11 mouse cellular contexts compared by ENCODE assay signal in the genomic region with DNA sequence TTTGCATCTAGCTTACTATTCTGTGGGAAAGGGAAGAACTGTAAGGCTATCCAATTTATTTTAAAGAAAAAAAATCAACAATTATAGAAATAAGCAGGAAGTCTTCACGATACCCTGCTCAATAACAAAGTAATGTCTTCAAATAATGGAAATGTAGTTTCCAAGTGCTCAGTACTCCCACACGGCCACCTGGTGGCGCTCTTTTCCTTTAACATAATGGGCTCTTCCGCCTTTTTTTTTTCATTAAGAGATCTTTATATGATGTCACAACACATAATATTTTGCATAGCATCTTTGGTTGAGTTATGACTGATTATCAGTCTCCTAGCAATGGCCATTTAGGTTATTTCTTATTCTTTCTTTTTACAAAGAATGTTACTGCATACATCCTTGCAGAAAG. TPM values are rescaled to one million over a fixed set of nuclear protein-coding genes. Genes with fewer than 3 reads are reported as not detected.
DNase-seq lines count a peak whose midpoint lies in the region; TF ChIP-seq lines count a peak whose summit lies in the region.
"Had no signal": no experiment of that assay in that cellular context is flagged by ENCODE, and none has a peak within 500 bp of the region (broad histone marks: within the 10 kb centered on the region; RNA-seq: fewer than 3 reads in every experiment).

No protein-coding gene starts in this region.

- no peak overlapping the region for H3K4me3 ChIP-seq in liver, adult 2 months (ENCODE audit: insufficient read depth, low read depth, low read length)
- H3K4me3 ChIP-seq: embryonic facial prominence, embryonic 13.5 days had no signal

- intact Hi-C loops in heart, postnatal 25 days (cut with DNase I) = no loop called here

- no peaks in the 10 kb centered on the region for H3K79me2 ChIP-seq in liver, adult 2 months (ENCODE audit: control insufficient read depth, insufficient read depth, low read length)

- no peak overlapping the region for H3K9ac ChIP-seq in liver, adult 2 months (ENCODE audit: low read depth, low read length)
- H3K9ac ChIP-seq: embryonic facial prominence, embryonic 13.5 days had no signal

- no peaks in the 10 kb centered on the region for H3K36me3 ChIP-seq in liver, adult 2 months (ENCODE audit: control insufficient read depth, insufficient read depth, low read length)
- H3K36me3 ChIP-seq: embryonic facial prominence, embryonic 13.5 days had no signal

- 40% methylated on average over 4 of the region's 4 CpGs for whole genome bisulfite sequencing in liver, adult 2 months

- DNase-seq in embryo, embryonic 11 days = peak; percentile 41
- DNase-seq in embryo, embryonic 9.5 days (ENCODE audit: extremely low spot score) = no peak
- DNase-seq in liver, adult 2 months (ENCODE audit: extremely low read depth, low read depth, low spot score) = no peak
- no peak for DNase-seq in liver
- peak; percentile 11 to 33 for DNase-seq in B cell, adult 2 months
- peak; percentile 33 for DNase-seq in c-Kit-positive CD71-positive TER-119-positive erythroid progenitor cells, embryonic 14.5 days (ENCODE audit: low spot score)
- DNase-seq in cerebellum, adult 9-11 months = no peak
- DNase-seq in heart, postnatal 25 days (ENCODE audit: low spot score) = no peak
- DNase-seq: kidney, postnatal 10 days; thymus, postnatal 36 days had no signal

- H3K27me3 ChIP-seq in liver, adult 2 months (ENCODE audit: control insufficient read depth, insufficient read depth, low read length) = no peaks in the 10 kb centered on the region
- H3K27me3 ChIP-seq: embryonic facial prominence, embryonic 13.5 days had no signal

- peak; percentile 17; the same call in 1 of the 2 replicates for TF ChIP-seq CTCF in liver, adult 2 months (IDR thresholded peaks at IDR 0.05; ENCODE audit: low read depth, low read length)

- no peak overlapping the region for H3K27ac ChIP-seq in liver, adult 2 months (replicated peaks; ENCODE audit: insufficient read depth, low read depth, low read length)
- H3K27ac ChIP-seq: embryonic facial prominence, embryonic 13.5 days had no signal

- H3K4me1 ChIP-seq in liver, adult 2 months (ENCODE audit: control insufficient read depth, insufficient read depth, low read length) = no peaks in the 10 kb centered on the region
- H3K4me1 ChIP-seq: embryonic facial prominence, embryonic 13.5 days had no signal

- no peak for TF ChIP-seq POLR2A in liver, adult 2 months (IDR thresholded peaks at IDR 0.05; ENCODE audit: extremely low read depth, insufficient read depth, low read length)

RNA-seq across cellular contexts. Expression of gene Kbtbd8, which starts 29.0 kb away (rescaled TPM):
- 0.83 and 1.0 TPM in 2 replicates for total RNA-seq in liver, adult 2 months (2014; rRNA removed)
- polyA plus RNA-seq in liver, adult 2 months (2012; rRNA removed) = 0.22 and 0.24 TPM in 2 replicates
- 1 to 10 TPM; 1.5 to 1.8 TPM for total RNA-seq in heart, postnatal 25 days (2021)

Comparison
In these comparisons a context has a peak if more than half of its experiments do, and no peak if none do; other contexts are left out.
1. DNase-seq: peak in embryo, embryonic 11 days (single experiment), B cell, adult 2 months (2 of 2) and c-Kit-positive CD71-positive TER-119-positive erythroid progenitor cells, embryonic 14.5 days (single experiment); none in embryo, embryonic 9.5 days (single experiment), liver, adult 2 months (single experiment), liver (single experiment), cerebellum, adult 9-11 months (single experiment) and heart, postnatal 25 days (single experiment).